Mouse (Mus musculus): ENCODE data around the gene Zfyve27.
A peak's percentile ranks its signal among the peaks of the same experiment; 100 is the strongest.

Gene Zfyve27

DNA sequence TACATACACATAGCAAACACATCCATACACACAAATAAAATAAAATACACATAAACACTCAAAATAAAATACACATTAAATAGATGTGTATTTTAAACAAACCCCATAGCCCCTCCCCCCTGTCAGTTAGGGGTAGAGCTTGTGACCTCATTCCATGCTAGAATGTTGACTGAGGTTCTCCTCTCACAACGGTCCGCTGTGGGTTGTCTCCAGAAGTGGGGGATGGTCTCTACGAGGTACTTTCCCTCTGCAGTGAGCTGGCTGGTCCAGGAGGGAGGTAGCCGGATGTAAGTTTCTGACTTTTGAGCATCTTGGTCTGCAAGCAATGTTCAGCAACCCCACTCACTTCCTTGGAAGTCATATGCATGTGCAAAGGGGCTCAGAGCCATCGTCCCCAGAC is at the start of gene Zfyve27:
Zfyve27 (plus strand) TSS at position 188 of the 400 bp plus-strand sequence.
- no peak for DNase-seq (ENCODE audit: extremely low read depth, low read depth, low spot score)

DNA sequence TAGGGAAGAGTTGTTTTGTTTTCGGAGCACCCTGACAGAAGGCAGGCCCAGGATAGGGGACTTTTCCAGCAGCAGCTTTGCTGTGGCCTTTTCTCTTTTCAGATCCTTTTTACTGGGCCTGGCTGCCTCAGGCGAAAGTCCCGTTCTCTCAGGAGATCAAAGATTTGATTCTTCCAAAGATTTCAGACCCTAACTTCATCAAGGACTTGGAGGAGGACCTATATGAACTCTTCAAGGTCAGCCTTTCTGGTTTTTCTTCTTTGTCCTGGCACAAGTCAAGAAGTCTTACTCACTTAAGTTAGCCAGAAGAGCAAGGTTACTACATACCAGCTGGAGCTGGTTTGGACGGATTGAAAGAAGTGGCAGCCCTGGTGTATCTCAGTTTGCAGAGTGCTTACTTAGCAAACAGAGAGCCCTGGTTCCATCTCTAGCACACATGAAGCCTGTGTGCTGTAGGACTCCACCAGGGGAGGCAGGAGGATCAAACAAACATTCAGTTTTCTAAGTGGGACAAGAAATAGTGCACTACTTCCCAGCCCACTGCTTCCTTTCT is 47.9 kb upstream of the Zfyve27 start:
- DNase-seq (ENCODE audit: extremely low read depth, low read depth, low spot score): no peak

GRCm38 (mm10) chr19:42118142-42118541 is 45.6 kb upstream of the Zfyve27 start:
- DNase-seq (ENCODE audit: extremely low read depth, low read depth, low spot score): no peak

GRCm38 (mm10) chr19:42118596-42118995 is 45.2 kb upstream of the Zfyve27 start:
- no peak for DNase-seq (ENCODE audit: extremely low read depth, low read depth, low spot score)

DNA sequence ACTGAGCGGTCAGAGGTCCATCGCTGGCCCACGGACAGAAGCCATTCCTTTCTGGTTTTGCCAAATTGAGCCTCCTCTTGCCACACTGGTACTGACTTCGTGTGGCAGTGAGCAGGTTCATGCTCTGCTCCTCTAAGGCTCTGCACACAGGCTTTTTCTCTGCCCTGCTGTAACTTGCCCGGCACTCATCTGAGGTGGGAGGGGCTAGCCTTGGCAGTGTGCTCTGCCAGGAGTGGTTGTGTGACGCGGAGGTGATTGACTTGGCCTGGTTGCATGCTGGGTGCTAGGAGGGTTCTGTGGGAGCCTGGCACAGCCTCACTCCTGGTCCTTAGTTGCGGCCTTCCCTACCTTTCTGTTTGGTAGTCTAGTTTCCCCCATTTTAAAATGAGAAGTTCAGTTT is 43.3 kb upstream of the Zfyve27 start:
- DNase-seq (ENCODE audit: extremely low read depth, low read depth, low spot score): peak; percentile 40

DNA sequence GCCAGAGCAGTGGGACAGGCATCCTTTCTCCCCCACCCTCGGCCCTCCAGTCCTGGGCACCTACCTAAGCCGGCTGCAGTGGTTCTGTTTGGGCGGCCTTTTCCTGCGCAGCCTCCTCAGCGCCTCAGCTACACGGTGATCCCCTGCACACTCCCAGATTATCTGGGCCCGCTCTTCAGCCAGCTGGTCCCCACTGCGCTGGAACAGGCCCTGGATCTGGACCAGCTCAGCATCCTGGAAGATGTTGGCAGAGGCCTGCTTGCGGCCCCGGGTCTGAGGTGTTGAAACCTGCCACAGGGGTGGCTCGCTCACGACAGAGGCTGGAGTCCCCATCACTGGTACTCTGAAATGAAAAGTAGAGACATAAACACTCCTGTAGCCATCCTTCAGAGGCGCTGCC is 39.1 kb upstream of the Zfyve27 start:
- no peak for DNase-seq (ENCODE audit: extremely low read depth, low read depth, low spot score)

DNA sequence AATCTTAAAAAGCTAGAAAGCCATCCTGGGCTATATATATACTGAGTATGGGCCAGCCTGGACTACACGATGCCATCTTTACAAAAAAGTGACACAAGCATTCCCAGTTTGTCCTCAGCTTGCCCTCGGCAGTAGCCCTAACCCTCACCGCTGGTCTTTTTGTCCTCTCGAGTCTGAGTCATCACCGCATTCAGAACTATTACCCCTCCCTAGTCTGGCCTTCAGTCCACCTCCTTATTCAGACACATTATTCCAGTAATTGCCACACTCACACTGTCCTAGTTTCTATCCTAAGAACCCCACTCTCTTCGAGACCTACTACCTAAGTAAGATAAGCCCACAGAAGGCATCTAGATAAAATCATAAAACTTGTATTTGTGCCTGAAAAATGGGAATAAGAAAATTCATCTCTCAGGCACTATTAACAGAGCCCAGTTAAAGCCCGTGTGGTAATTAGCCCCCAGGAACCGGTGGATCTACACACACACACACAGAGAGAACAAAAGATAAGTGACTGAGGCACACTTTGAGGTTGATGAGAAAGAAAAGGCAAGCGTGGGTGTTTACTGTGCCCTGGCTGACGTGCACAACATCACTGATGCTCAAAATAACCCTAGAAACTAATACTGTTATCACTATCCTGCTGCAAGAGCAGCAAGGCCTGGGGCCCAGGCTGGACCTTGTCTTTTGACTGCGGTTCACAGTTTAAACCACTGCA is 38.1 kb upstream of the Zfyve27 start:
- no peak for DNase-seq (ENCODE audit: extremely low read depth, low read depth, low spot score)

DNA sequence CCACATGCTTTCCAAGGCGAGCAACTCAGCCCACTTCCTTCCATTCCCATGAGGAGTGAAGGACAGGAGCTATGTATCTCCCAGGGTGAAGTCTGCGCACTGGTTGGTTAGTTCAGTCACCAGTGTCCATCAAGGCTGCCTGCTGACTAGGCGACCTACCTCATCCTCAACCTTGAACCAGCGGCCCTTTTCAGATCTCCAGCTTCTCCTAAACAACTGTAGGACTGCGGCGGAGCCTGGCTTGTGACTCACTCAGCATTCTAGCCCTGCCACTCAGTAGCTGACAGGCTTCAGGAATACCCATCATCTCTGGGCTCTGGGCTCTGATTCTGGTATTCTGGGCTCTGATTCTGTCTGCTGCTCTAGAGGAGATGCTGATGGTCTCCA is 37.5 kb upstream of the Zfyve27 start:
- DNase-seq (ENCODE audit: extremely low read depth, low read depth, low spot score): no peak

GRCm38 (mm10) chr19:42127024-42127423 is 36.7 kb upstream of the Zfyve27 start:
- DNase-seq (ENCODE audit: extremely low read depth, low read depth, low spot score): no peak

GRCm38 (mm10) chr19:42128052-42128740 is 35.6 kb upstream of the Zfyve27 start:
- DNase-seq (ENCODE audit: extremely low read depth, low read depth, low spot score): no peak

DNA sequence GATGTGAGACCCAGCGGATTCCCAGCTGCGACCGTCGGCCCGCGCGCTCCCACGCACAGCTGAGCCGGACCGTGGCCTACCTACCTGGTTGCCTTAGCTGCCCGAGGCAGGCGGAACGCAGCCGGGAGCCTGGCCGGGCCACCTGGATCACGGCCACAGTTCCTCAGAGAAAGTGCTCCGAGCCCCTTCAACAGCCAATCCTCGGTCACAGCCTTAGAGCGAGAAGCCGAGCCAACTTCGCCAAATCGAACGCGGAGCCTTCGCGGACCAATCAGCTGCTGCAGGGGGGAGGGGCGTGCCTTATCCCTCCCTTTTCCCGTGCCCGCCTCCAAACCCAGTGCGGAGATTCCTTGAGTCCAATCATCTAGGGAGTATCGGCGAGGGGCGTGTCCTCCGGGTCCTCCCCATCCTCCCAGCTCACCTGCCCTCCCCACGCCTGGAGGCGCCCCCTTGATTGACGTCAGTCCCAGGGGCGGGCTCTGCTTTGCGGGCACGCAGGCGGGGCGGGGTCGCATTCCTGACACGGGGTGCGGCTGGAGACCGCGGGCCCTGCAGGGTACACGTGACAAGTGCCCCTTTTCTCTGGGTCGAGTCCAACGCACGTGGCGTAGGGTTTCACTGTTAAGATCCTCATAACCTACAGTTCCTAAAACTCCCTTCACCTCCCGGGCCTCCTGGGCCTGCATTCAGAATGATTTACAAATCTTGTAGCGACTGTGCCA is 34.8 kb upstream of the Zfyve27 start, which contains the start of gene Avpi1:
Avpi1 (minus strand) TSS at position 273 of the 722 bp plus-strand sequence.
- DNase-seq (ENCODE audit: extremely low read depth, low read depth, low spot score): peak; percentile 75

GRCm38 (mm10) chr19:42129509-42130293 is 34.0 kb upstream of the Zfyve27 start:
- DNase-seq (ENCODE audit: extremely low read depth, low read depth, low spot score): no peak

GRCm38 (mm10) chr19:42130294-42130606 is 33.5 kb upstream of the Zfyve27 start:
- DNase-seq (ENCODE audit: extremely low read depth, low read depth, low spot score): no peak

DNA sequence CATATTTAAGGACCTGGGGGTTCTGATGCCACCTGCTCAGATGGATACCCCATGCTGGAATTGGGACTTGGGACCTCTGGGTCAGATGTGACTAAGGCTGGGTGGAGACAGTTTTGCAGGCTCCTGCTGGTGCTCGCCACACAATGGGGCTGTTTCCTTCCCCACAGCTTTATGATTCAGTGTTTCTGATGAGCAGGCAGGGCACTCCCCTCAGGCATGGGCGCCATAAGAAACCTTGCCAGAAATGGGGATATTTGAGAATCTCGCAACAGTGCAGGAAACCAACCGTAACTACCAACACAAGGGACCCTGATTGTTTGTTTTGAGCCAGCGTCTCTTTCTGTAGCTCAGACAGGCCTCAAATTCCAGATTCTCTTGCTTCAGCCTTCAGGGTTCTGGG is 32.6 kb upstream of the Zfyve27 start:
- no peak for DNase-seq (ENCODE audit: extremely low read depth, low read depth, low spot score)

DNA sequence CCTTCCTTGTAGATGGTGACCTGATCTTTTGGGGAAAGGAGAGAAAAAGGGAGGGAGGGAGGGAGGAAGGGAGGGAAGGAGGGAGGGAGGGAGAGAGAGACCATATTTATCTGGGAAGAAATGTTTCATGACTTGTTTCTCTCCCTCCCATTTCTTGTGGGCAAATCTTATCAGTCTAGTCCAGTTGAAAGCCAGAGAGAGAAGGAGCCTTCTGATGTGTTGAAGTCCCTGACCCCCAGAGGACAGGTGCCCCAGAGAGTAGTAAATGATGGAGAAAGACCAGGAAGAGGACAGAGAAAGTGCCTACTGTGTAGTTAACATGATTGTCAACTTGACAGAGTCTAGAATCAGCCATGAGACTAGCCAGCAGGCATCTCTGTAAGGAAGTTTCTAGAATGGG is 28.7 kb upstream of the Zfyve27 start:
- no peak for DNase-seq (ENCODE audit: extremely low read depth, low read depth, low spot score)

DNA sequence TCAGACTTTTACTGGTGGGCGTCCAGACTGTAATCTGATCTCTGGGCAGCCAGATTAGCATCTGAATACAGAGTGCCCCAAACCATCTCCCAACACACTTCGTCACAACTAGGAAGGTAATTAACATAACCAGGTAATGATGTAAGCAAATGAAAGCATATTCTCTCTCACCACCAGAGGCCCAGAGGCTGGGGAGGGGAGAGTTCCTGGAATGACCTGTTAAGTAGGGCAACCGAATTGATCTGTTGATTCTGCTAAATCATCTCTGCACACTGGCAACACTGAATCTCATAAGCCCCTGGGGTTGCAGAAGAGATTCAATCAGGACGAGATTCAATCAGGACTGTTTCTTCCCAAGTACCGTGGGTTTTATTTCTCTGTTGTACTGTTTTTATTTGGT is 27.6 kb upstream of the Zfyve27 start:
- DNase-seq (ENCODE audit: extremely low read depth, low read depth, low spot score): no peak

DNA sequence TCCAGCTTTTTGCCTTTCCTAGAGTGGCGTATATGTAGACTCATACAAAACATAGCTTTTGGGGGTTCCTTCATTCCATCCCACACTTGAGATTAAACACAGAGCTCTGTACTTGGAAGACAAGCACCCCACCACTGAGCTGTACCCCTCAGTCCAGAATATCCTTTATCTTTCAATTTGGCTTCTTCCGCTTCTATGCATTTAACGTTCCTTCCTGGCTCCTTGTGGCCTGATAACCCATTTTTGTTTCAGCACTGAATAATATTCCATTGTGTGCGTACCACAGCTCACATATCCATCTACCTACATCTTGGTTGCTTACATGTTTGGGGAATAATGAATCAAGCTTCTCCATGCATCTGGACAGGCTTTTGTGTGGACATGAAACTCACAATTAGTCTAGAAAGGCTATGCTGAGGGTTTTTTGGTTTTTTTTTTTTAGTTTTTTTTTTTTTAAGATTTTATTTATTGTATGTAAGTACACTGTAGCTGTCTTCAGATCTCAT is 26.5 kb upstream of the Zfyve27 start:
- no peak for DNase-seq (ENCODE audit: extremely low read depth, low read depth, low spot score)

DNA sequence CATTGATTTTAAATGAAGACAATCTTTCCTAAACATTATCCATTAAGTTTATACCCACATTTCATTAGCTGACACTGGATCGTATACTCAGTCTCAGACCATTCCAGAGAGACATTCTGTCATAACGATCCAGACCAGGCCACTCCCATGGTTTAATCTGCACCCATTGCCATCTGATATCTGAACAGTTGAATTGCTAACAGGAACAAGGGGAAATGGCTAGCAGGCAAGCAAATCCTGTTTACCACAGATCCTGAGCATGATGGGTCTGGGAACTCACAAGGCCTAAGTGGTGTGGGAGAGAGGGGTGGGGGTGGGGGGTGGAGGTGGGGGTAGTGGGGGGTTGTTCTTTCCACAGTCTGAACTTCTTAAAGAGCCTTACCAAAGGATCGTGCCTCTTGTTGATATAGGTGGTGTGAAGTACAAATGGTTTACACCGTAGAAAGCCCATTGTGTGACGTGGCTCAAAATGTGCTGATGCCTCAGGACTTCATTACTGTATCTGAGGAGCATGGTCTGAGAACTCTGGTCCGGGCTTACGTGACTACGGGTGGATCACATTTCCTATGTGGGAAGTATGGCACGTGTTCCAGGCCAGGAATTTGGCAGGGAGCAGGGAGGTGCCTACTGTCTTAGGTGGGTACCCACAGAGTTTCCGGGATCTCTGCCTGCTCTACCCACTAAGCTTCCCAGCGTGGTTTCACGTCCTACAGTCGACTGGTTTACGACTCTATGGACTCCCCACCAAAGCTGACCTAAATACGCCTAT is 25.1 kb upstream of the Zfyve27 start:
- no peak for DNase-seq (ENCODE audit: extremely low read depth, low read depth, low spot score)

DNA sequence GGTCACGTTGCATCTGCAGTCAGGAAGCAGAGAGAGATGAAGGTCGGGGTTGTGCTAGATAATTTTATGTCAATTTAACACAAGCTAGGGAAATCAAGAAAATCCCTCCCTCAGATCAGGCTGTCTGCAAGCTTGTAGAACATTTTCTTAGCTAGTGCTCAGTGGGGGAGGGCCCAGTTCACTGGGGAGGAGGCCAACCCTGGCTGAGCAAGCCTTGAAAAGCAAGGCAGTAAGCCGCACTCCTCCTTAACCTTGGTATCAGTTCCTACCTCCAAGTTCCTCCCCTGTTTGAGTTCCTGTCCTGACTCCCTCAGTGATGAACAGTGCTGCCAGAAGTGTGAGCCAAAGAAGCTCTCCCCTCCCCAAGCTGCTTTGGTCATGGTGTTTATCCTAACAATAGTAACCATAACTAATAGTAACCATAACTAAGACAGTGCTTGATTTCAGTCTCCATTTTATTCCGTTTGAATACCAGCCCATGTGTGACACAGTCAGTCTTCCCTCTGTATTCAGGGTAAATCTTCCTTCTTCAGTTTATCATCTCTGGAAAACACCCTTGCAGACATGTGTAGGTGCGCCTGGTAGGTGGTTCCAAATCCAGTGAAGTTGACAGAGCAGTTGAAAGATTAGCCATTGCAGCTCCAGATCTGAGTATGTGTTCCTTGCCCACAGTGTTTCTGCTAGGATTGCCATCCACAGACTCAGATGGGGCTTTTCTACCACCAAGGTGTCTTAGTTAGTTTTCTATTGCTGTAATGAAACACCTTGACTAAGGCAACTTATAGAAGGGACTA is 23.8 kb upstream of the Zfyve27 start:
- DNase-seq (ENCODE audit: extremely low read depth, low read depth, low spot score): no peak
